Mouse (Mus musculus) kidney, adult 2 months (tissue): ENCODE results near the gene Grm1.

Experiments
- CTCF ChIP-seq: fragments of 200-500 bp; conservative IDR thresholded peaks from 2 replicates; pipeline ENCODE4 v1.5.1; 2011; ENCODE audit warnings: low read depth, mild to moderate bottlenecking, control low read depth, low read length, moderate library complexity, mixed read lengths; ENCODE audit not compliant: insufficient read depth, insufficient read length
- POLR2A ChIP-seq: fragments of 200-500 bp; IDR thresholded peaks from one replicate; pipeline ENCODE4 v1.6.1; 2011; ENCODE audit warnings: low read depth, low read length, control low read depth

- no peak for TF ChIP-seq POLR2A
- no peak for TF ChIP-seq CTCF
Measured at GRCm38 (mm10) chr10:10917857-10918399, 164.2 kb downstream of the Grm1 start.
